Mouse (Mus musculus) bone marrow, adult 2 months (tissue): Measurements from ENCODE around the gene G430095P16Rik. TPM values are rescaled to one million over a fixed set of nuclear protein-coding genes. Genes with fewer than 3 reads are reported as not detected.
A peak's percentile ranks its signal among the peaks of the same experiment; 100 is the strongest.

Source experiments
- H3K27ac ChIP-seq: fragments of 200-500 bp; 2 replicates; pipeline ENCODE4 v1.5.1; 2012; ENCODE audit warnings: low read depth, mild to moderate bottlenecking, control low read depth, inconsistent platforms, low read length; ENCODE audit not compliant: control insufficient read depth, poor library complexity, insufficient read depth
- H3K4me1 ChIP-seq: fragments of 200-500 bp; 2 replicates; pipeline ENCODE4 v1.6.1; 2011; ENCODE audit warnings: low read length; ENCODE audit not compliant: control insufficient read depth, insufficient read depth
- H3K4me3 ChIP-seq: fragments of 200-500 bp; replicated peaks from 2 replicates; pipeline ENCODE3; 2011; ENCODE audit warnings: mild to moderate bottlenecking, low read depth, low read length, control low read depth; ENCODE audit not compliant: control insufficient read depth
- CTCF ChIP-seq: fragments of 200-500 bp; IDR thresholded peaks from 2 replicates; pipeline ENCODE4 v1.5.1; 2011; ENCODE audit warnings: low read length, control low read depth; ENCODE audit not compliant: control insufficient read depth, insufficient read depth
- POLR2A ChIP-seq: fragments of 200-500 bp; IDR thresholded peaks from 2 replicates; pipeline ENCODE4 v1.6.1; 2011; ENCODE audit warnings: low read depth, mild to moderate bottlenecking, control low read depth, low read length, borderline replicate concordance; ENCODE audit not compliant: control insufficient read depth
- WGBS: fragments of 180-500 bp; shearing (Covaris S2); methylation state at CpG from one replicate; pipeline ENCODE4 v1.1.7; 2018; 5-methylcytosine and 5-hydroxymethylcytosine counted together
- polyA plus RNA-seq: library from polyadenylated mRNA; stranded (reverse); fragments of >200 nt; gene quantifications from 2 replicates; pipeline ENCODE4 v1.2.4, GENCODE M21; 2011; ENCODE audit warnings: low replicate concordance; ENCODE audit not compliant: missing spikeins, insufficient read depth, insufficient read length

G430095P16Rik gene
- polyA plus RNA-seq, 1 experiment = 27.2 TPM

DNA sequence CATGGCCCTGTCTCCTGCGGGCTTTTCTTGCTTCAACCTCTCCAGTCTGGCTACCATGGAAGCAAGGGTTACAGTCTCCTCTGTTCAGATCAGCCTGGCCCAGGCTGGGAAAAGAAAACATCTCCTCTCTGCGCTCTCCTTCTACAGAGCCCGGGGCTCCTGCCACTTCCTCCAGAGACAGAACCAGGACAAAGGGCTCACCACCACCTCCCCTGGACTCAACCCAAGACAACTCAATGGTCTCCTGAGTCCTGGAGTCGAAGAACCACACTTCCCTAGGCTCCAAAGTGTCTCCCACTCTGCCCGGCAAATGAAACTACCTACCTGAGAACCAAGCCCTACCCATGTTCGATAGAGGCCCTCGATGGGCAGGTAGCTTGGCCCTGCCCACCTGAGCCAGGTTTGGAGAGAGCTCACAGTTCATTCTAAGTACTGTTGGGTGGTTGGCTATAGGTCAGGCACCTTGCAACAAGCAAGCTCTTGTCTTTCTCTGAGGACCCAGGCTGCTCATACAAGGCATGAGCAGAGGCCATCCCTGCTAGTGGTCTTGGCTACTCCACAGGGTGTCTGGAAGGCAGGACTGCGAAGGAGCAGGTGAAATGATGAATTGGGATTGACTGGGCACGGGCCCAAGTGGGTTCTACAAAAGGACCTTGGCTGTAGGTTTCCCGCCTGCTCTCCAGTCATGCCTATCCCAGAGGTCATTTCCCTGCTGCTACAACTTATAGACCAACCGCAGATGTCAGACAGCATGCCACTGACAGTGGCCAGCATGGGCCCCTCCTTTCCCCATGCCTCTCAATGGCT, 8.8 kb downstream of the G430095P16Rik start:
- Histone ChIP-seq H3K27ac (peak overlapping the region; percentile 88), H3K4me1 (peaks cover 7% of the 10 kb centered on the region), H3K4me3 (no peak overlapping the region)
- 60% methylated on average over 11 of the region's 11 CpGs for WGBS
- no peak for TF ChIP-seq POLR2A

GRCm38 (mm10) chr8:84732545-84732944, 9.7 kb downstream of the G430095P16Rik start:
- Histone ChIP-seq H3K27ac (no peak overlapping the region), H3K4me3 (no peak overlapping the region), H3K4me1 (peaks cover 7% of the 10 kb centered on the region)
- WGBS = 64% methylated on average over 5 of the region's 5 CpGs
- TF ChIP-seq CTCF (no peak), POLR2A (no peak)

- peaks cover 9% of the 10 kb centered on the region for H3K4me1 ChIP-seq
Observed at GRCm38 (mm10) chr8:84732996-84733395, 10.2 kb downstream of the G430095P16Rik start.

GRCm38 (mm10) chr8:84733959-84734358, 11.2 kb downstream of the G430095P16Rik start:
- WGBS = 87% methylated on average over 6 of the region's 6 CpGs
- H3K4me1 ChIP-seq = peaks cover 9% of the 10 kb centered on the region
- TF ChIP-seq CTCF (no peak), POLR2A (no peak)

More at GRCm38 (mm10) chr8:84732996-84733395, 10.2 kb downstream of the G430095P16Rik start:
- TF ChIP-seq POLR2A (no peak), CTCF (no peak)
- Histone ChIP-seq H3K27ac (no peak overlapping the region), H3K4me3 (no peak overlapping the region)
- 80% methylated on average over 6 of the region's 6 CpGs for WGBS

DNA sequence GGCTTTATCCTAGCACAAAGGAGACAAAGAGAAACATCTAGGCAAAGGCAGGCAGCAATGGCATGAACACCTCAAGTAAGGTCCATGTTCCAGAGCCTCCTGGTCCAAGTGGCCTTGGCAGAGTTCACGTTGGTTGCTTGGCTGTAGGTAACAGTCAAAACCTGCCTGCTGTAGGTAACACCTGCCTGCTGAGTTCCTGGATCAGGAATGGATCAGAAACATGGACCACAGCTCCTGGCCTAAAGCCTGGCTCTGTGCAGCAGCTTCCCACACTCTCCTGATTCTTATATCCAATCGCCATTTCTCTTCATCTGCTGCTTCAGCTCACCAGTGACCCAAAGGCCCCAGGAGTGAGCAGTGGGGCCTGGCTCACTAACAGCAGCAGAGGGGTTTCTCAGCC, 11.9 kb downstream of the G430095P16Rik start:
- no peak for TF ChIP-seq POLR2A
- TF ChIP-seq CTCF = no peak
- peaks cover 5% of the 10 kb centered on the region; the same call in 1 of the 2 replicates for H3K4me1 ChIP-seq
- no peak overlapping the region for H3K4me3 ChIP-seq
- H3K27ac ChIP-seq = no peak overlapping the region
- WGBS = 79% methylated on average over 2 of the region's 2 CpGs

More at GRCm38 (mm10) chr8:84733959-84734358, 11.2 kb downstream of the G430095P16Rik start:
- no peak overlapping the region for H3K4me3 ChIP-seq
- no peak overlapping the region for H3K27ac ChIP-seq

- Histone ChIP-seq H3K4me3 (no peak overlapping the region), H3K27ac (no peak overlapping the region), H3K4me1 (peaks cover 4% of the 10 kb centered on the region; the same call in 1 of the 2 replicates)
- TF ChIP-seq CTCF (no peak), POLR2A (no peak)
- WGBS = 65% methylated on average over 2 of the region's 2 CpGs
Observed at GRCm38 (mm10) chr8:84735597-84735996, 12.8 kb downstream of the G430095P16Rik start.

DNA sequence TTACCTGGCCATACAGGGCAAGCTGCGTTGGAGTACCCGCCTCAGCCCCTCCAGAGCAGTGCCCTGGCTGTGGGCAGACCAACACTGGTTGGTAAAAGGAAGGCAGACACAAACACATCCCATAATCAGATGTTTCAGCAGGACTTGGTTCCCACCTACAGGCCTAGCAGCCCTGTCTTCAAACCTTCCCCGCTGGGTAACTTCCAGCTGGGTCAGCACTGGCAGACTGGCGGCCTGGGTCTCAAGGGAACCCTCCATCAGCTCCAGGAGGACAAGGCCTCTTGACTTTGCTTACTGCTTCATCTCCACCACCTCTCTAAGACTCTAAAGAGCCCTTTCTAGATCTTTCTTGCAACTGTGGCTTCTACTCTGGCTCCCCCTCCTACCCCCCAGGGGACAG, 13.7 kb downstream of the G430095P16Rik start:
- Histone ChIP-seq H3K4me3 (no peak overlapping the region), H3K4me1 (peaks cover 4% of the 10 kb centered on the region; the same call in 1 of the 2 replicates), H3K27ac (peak overlapping the region; percentile 1; the same call in 1 of the 2 replicates)
- TF ChIP-seq POLR2A (no peak), CTCF (no peak)
- WGBS = 91% methylated on average over 4 of the region's 4 CpGs

DNA sequence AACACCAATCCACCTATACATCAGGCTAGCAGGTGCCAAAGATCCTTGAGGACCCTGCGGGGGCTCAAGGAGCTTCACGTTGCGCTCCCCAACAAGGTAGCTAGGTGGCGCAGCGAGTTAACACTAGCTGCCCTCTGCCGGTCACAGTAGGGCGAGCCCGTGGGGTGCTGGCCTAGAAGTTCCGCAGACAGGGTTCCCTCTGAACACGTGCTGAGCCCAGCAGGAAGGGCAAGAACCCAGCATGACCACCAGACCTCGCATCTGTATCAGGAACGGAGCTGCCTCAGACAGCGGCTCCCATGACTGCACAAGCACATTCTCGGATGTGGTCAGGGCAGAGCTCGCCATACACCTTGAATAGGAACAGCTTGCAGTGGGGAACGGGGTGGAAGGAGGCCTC, 14.8 kb downstream of the G430095P16Rik start:
- TF ChIP-seq POLR2A (peak; percentile 50; the same call in 1 of the 2 replicates), CTCF (peak; percentile 99)
- Histone ChIP-seq H3K4me3 (no peak overlapping the region), H3K27ac (0 out of 2 replicates have a peak overlapping the region, but pooled peaks have one; percentile 1), H3K4me1 (peaks cover 2% of the 10 kb centered on the region; the same call in 1 of the 2 replicates)
- WGBS = under 1% methylated on average over 16 of the region's 16 CpGs
